Mouse (Mus musculus) large intestine, adult 2 months (tissue): ENCODE results near the gene Serpinb12. TPM values are rescaled to one million over a fixed set of nuclear protein-coding genes. Genes with fewer than 3 reads are reported as not detected.
"Not testable (repeated sequence)": the region's sequence is repeated elsewhere in the genome, so short reads cannot be mapped to it uniquely, and the experiment has no call there.

Experiments used
- DNase-seq: peaks from one replicate; pipeline ENCODE4 v3.0.0-alpha.2; 2012; ENCODE audit warnings: low read depth, low spot score
- WGBS: fragments of 180-500 bp; shearing (Covaris S2); methylation state at CpG from one replicate; pipeline ENCODE4 v1.1.7; 2018; 5-methylcytosine and 5-hydroxymethylcytosine counted together
- polyA plus RNA-seq: library from polyadenylated mRNA; depleted of rRNA; stranded (reverse); fragments of >200 nt; gene quantifications from 2 replicates; pipeline ENCODE4 v1.2.3, GENCODE M21; 2012; rRNA removed

The Serpinb12 gene
- polyA plus RNA-seq = not detected in 2 replicates

DNA sequence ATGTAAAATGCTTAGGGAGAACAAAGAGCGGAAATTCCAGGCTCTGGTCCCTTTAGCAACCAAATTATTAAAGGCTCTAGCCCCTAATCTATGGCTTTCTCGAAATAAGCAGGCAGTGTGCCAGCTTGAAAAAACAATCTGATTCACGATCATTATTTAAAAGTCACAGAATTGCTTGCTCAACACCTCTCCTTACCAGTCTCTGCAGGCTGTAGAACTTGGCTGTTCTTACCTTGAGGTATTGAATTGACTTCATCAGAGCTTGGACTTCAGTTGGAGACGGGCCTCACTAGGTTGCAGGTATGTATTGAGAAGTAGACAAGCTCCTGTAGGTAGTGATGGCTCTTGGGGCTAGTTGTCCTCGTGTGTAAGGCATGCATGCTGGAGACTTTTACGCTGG, at the start of gene Serpinb12:
Serpinb12 (plus strand) TSS at position 185 of the 400 bp plus-strand sequence.
- WGBS = 73% methylated on average over 6 of the region's 6 CpGs
- DNase-seq = no peak

DNA sequence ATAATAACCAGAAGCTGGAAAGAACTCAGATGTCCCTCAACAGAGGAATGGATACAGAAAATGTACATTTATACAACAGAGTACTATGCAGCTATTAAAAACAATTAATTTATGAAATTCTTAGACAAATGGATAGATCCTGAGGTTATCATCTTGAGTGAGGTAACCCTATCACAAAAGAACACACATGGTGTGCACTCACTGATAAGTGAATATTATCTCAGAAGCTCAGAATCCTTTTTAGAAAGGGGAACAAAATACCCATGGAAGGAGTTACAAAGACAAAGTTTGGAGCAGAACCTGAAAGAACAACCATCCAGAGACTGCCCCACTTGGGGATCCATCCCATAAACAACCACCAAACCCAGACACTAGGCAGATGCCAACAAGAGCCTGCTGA, 39.1 kb upstream of the Serpinb12 start:
- DNase-seq = not testable (repeated sequence)

DNA sequence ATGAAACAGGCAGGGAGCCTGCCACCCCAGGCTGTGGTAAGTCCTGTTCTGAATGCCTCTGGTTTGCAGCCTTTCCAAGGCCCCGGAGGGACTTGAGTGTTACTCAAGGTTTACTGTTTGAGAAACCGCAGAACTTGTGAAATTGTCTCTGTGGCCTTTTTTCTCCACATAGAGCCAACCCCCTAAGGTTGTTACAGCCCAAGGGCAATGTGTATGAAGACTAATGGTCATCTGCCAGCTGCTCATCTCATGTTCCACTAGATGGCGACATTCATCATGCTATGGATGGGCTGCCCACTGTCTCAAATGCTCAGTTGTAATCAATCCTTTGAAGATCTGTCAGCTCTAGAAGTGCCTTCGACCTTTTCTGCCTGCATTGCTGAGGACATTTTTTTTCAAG, 32.8 kb upstream of the Serpinb12 start:
- WGBS = 30% methylated on average over 4 of the region's 4 CpGs
- DNase-seq = no peak

DNA sequence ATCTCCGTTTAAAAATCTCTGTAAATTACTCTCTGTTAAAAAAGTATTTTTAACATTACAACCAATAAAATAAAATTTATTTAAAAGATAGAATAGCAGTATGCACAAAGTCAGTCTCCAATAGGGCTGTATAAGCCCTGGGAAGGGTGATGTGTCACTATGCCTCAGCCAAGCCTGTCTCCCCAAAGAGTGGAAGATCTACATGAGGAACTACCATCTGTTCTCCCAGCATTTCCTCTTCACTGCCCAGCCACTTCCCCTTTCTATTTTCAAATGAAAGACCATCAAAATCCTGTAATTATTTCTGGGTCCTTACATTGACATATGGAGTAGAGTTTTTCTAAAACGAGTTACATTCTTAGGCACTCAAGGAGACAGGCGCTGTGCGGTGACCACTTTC, 2.3 kb upstream of the Serpinb12 start:
- 70% methylated on average over 4 of the region's 4 CpGs for WGBS
- DNase-seq = no peak

DNA sequence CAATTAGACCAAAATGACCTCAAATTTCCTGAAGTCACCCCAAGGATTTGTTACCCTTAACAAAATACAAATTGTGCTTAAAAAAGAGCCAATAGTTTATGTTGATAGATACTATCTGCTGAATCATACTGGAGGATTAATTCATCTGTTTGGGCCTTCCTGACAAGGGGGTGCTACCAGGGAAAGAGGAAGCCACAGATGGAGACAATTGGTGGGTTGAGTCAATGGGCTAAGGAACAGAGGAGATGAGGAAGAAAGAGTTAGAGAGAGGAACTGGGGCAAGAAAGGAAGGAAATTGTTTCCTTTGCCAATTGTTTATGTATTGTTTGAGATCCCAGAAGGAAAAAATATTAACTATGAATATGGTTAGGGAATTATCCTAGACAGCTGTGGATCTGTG, 591 bp upstream of the Serpinb12 start:
- DNase-seq = no peak

DNA sequence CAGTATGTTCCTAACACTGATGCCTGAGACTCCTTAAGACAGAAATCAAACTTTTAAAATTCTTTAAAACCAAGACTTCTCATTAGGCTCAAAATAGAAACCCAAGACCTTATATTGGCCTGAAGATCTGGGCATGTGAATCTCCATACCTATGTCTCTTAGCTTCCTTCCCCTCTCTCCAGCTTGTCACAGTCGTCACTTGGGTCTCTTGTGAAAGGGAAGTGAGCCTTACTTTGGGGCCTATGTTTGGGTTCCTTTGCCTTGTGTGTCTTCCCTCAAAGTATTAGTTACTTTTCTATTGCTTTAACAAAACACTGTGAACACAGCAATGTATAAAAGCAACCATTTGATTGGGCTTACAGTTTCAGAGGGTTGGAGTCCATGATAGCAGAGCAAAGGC, 13.0 kb downstream of the Serpinb12 start:
- WGBS = 77% methylated on average over 1 of the region's 1 CpGs
- DNase-seq = no peak

DNA sequence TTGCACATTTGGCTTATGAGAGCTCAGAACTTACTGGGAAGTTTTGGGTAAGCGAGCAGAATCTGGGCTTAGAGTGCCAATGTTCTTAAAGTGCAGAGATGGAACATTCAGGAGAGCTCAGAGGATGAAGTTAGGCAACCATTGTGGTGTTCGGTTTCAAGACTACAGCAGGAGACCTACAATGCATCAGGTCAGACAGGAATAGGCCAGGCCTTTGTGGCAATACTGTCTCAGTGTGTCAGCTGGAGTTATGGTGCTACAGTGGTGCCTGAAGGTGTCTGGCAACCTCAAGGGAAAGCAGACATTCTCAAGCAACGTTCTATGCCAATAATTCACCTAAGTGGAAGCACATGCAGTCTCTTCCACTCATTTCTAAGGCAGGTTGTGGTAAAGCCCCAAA, 25.7 kb downstream of the Serpinb12 start:
- no peak for DNase-seq
- 77% methylated on average over 3 of the region's 3 CpGs for WGBS

DNA sequence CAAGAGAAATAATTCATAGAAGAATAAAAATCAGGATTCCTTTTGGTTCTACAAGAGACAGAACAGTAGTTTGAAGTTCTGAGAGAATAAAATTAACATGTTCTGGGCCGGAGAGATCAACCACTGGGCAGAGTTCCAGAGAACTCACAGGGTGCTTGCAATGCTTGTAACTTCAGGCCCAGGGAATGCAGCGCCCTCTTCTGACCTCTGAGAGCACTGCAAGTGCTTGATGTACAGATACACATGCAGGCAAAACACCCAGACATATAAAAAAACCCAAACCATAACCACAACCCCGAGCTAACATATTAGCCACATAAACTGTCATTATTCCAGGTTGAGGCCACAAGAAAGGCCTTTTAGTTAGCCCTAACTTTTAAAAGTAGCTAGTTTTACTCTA, 26.8 kb downstream of the Serpinb12 start:
- DNase-seq = no peak
- 35% methylated on average over 3 of the region's 3 CpGs for whole genome bisulfite sequencing

DNA sequence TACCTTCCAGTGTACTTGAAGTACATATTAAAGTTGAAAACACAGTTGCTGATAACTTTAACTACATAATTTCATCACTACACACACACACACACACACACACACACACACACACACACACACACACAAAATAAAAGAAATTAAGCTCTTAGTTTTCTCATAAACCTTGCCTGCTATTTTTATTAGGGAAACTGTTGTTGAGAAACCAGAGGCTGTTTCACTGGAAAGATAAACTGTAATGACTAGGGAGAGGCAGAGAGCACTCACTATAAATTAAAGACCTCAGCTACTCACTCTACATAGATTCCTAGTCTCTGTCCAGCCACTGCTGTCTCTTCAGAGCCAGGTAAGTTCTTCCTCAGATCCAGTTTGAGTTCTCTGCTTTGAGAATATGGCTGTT, 46.4 kb downstream of the Serpinb12 start, which contains the start of gene Serpinb13:
Serpinb13 (plus strand) TSS at position 301 of the 400 bp plus-strand sequence.
- DNase-seq = no peak

DNA sequence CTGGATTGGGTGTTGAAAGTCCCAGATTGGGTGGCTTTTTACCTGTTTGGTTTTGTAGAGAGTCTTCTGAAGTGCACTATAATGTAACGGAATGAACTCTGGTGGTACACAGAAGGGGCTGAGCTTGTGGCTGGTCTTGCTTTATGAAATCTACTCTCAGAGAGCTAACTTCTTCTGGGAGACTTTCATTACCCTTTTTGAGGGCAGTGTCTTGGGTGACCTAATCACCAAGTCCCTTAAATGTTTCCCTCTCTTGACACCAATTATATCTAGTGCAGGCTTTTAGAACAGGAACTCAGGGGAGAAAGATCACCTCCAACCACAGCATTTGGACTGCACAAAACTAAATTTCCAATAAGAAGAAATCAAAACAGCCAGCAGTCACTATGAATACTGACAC, 48.8 kb downstream of the Serpinb12 start:
- 92% methylated on average over 1 of the region's 1 CpGs for WGBS
- DNase-seq = no peak

DNA sequence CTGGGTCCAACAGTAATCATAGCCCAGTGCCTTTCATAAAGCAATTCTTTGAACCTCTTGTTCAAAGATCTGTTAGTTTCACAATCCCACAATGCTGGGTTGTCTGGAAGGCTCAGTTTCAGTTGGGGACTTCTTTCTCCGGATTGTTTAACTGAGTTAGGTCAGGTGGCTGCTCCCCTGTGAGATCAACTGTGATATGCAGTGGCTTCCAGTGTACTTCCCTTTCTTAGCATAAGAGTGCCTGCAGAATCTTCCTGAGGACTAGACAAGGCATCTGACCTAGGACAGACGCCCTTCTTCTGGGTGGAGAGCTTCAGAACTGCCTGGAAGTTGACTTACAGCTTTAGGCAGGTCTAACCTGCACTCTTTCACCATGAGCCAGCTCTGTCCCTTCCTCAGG, 49.6 kb downstream of the Serpinb12 start:
- WGBS = 56% methylated on average over 2 of the region's 2 CpGs

DNA sequence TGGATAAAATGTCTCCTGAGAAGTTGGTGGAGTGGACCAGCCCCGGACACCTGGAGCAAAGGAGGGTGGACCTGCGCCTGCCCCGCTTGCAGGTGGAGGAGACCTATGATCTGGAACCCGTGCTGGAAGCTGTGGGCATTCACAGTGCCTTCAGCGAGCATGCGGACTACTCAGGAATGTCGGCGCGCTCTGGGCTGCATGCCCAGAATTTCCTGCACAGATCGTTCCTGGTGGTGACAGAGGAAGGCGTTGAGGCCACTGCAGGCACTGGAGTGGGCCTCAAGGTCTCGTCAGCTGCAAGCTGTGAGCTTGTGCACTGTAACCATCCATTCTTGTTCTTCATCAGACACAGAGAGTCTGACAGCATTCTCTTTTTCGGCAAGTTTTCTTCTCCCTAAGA, 66.2 kb downstream of the Serpinb12 start:
- no peak for DNase-seq
- WGBS = 61% methylated on average over 13 of the region's 13 CpGs

More for the DNA sequence above, 49.6 kb downstream of the Serpinb12 start:
- DNase-seq = no peak

DNA sequence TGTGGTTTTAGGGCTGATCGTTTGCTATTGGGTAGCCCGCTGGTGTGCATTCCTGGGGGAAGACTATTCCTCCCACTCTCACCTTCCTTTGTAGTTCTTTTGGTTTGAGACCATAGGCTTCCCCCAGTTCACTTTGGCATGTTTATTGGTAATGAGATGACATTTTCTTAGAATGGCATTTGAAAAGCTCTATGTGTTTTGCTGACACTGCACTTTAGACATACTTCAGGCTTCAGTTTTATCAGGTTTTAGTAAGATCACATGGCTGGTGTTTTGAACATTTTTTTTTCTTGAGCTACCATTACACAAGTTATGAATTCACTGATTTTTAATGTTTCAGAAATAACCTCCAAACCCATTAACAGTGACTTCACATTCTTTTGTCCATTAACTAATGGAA, 67.5 kb downstream of the Serpinb12 start:
- 71% methylated on average over 2 of the region's 2 CpGs for WGBS
- no peak for DNase-seq

DNA sequence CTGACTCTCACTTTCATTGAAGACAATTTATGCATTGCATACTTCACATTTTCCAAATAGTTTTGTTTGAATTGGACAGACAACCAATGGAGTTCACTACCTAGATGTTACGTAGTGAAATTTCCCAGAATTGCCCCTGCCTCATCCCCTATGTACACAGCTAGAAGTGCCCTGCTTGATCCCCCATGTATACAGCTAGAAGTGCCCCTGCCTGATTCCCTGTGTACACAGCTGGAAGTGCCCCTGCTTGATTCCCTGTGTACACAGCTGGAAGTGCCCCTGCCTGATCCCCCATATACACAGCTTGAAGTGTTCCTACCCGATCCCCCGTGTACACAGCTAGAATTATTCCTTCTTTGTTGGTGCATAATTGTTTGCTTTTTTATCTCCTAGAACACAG, 72.1 kb downstream of the Serpinb12 start:
- WGBS = 28% methylated on average over 3 of the region's 3 CpGs
- no peak for DNase-seq

Other genes starting within 250 kb of the Serpinb12 start
- gene Bcl2, start 220.2 kb upstream of the Serpinb12 start, polyA plus RNA-seq = 1.2 and 1.6 TPM in 2 replicates
- gene Kdsr, start 174.7 kb upstream of the Serpinb12 start, polyA plus RNA-seq = 7.7 and 19.5 TPM in 2 replicates
- gene Vps4b, start 137.7 kb upstream of the Serpinb12 start, polyA plus RNA-seq = 15.5 and 20.9 TPM in 2 replicates
- 0.86 and 1.4 TPM in 2 replicates for gene Serpinb5, start 73.3 kb upstream of the Serpinb12 start, polyA plus RNA-seq
- not detected in 2 replicates for gene Serpinb13, start 46.5 kb downstream of the Serpinb12 start, polyA plus RNA-seq
- not detected in 2 replicates for gene Serpinb3a, start 117.9 kb downstream of the Serpinb12 start, polyA plus RNA-seq
- gene Serpinb3d, start 149.1 kb downstream of the Serpinb12 start, polyA plus RNA-seq = not detected in 2 replicates